Mouse (Mus musculus): ENCODE measurements around the gene Abca13.

Abca13 gene

GRCm38 (mm10) chr11:9609075-9609474, 417.3 kb downstream of the Abca13 start:
- in situ Hi-C loops (cut with MboI; ENCODE audit: low pct_unique_long_range_greater_than_20kb in 1 of 2, low sequenced_read_pairs in 2 of 2, unreplicated experiment in 1 of 2), result no loop called here

GRCm38 (mm10) chr11:9616133-9616532, 424.4 kb downstream of the Abca13 start:
- in situ Hi-C loops (cut with MboI; ENCODE audit: low pct_unique_long_range_greater_than_20kb in 1 of 2, low sequenced_read_pairs in 2 of 2, unreplicated experiment in 1 of 2), result no loop called here

GRCm38 (mm10) chr11:9616665-9617064, 424.9 kb downstream of the Abca13 start:
- in situ Hi-C loops (cut with MboI; ENCODE audit: low pct_unique_long_range_greater_than_20kb in 1 of 2, low sequenced_read_pairs in 2 of 2, unreplicated experiment in 1 of 2), result no loop called here

DNA sequence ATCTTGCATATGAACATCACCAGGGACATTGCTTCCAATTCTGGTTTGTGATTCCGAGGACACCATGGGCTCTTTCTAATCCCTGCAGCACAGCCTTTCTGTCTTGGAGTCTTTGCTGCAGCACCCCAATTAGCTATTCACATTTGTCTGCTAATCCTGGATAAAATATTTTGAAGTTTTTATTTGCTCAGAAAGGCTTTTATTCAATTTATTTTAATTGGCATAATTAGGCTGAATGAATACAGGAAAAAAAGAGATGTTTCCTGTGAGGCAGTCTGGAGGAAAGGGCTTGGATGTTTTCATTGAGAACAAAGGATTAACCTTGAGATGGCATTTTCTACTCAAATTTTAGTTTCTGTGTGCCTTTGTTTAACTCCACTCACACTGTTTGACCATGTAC, 428.2 kb downstream of the Abca13 start:
- in situ Hi-C loops (cut with MboI; ENCODE audit: low pct_unique_long_range_greater_than_20kb in 1 of 2, low sequenced_read_pairs in 2 of 2, unreplicated experiment in 1 of 2), result no loop called here

- in situ Hi-C loops (cut with MboI; ENCODE audit: low pct_unique_long_range_greater_than_20kb in 1 of 2, low sequenced_read_pairs in 2 of 2, unreplicated experiment in 1 of 2), result no loop called here
Measured at GRCm38 (mm10) chr11:9622888-9623287, 431.1 kb downstream of the Abca13 start.

DNA sequence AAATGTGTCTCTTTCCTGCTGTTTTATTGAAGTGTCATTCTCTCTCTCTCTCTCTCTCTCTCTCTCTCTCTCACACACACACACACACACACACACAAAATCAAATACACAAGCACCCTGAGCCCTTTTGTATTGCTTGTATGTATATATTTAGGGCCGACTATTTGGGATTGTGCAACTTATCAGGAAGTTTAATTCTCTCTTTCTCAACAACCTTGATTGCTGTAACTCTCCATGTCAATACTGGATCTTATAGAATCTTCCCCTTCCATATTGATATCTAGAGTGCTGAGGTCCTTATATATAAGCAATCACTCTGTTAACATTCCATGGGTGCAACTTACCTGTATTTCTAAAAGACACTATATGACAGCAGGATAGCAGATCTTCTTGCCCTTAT, 433.0 kb downstream of the Abca13 start:
- in situ Hi-C loops (cut with MboI; ENCODE audit: low pct_unique_long_range_greater_than_20kb in 1 of 2, low sequenced_read_pairs in 2 of 2, unreplicated experiment in 1 of 2), result no loop called here

DNA sequence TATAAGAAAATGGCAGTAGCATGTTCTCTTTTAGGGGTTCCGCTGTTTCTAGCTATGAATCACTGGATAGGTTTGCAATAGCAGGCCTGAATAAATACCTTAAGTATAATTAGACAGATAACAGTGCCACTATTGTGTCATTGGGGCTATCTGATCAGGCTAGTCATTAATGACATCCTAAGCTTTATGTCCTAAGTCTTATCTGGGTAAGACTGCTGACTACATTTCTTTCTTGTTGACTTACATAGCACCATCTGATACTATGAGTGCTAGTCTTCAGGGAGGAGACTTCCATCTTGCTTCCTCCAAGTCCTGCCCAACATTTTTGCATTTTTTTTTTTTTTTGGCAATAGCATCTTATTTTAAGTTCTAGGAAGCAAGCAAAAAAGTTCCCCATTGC, 434.1 kb downstream of the Abca13 start:
- in situ Hi-C loops (cut with MboI; ENCODE audit: low pct_unique_long_range_greater_than_20kb in 1 of 2, low sequenced_read_pairs in 2 of 2, unreplicated experiment in 1 of 2), result no loop called here

DNA sequence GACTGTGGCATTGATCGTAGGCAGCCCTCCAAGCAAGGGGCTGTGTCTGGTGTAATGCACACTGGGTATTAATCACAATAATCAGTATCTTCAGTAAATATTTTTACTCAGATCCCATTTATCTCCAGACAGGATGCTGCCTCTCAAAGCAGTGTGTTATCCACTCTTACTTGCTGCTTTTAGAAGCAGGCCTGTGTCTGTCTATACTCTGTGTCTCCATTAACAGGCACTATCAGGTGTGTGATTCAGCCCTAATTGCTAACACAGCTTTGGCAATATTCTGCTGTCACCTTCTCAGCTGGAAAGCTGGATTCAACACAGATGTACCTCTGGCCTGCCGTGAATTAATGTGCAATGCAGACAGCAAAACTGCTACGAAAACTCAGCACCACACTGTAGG, 455.5 kb downstream of the Abca13 start:
- in situ Hi-C loops (cut with MboI; ENCODE audit: low pct_unique_long_range_greater_than_20kb in 1 of 2, low sequenced_read_pairs in 2 of 2, unreplicated experiment in 1 of 2), result no loop called here

DNA sequence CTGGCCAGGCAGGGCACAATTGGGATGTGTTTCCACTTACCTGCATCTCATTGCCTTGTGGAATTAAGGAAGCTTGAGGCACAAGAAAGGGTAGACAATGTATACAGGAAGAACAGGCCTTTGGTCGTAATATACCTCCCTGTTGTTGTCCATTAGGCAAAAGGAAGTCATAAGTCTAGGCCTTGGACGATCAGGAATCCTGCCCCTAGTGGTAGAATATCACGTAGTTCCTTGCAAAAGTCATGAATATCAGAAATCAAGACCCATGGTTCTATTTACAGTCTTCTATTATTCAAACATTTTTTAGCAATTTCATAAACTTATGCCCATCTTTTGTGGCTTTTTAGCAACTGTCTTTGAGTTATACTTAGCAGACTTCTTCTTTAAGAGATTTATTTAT, 456.2 kb downstream of the Abca13 start:
- in situ Hi-C loops (cut with MboI; ENCODE audit: low pct_unique_long_range_greater_than_20kb in 1 of 2, low sequenced_read_pairs in 2 of 2, unreplicated experiment in 1 of 2), result no loop called here

- in situ Hi-C loops (cut with MboI; ENCODE audit: low pct_unique_long_range_greater_than_20kb in 1 of 2, low sequenced_read_pairs in 2 of 2, unreplicated experiment in 1 of 2), result no loop called here
Measured at GRCm38 (mm10) chr11:9666648-9667255, 475.0 kb downstream of the Abca13 start.

DNA sequence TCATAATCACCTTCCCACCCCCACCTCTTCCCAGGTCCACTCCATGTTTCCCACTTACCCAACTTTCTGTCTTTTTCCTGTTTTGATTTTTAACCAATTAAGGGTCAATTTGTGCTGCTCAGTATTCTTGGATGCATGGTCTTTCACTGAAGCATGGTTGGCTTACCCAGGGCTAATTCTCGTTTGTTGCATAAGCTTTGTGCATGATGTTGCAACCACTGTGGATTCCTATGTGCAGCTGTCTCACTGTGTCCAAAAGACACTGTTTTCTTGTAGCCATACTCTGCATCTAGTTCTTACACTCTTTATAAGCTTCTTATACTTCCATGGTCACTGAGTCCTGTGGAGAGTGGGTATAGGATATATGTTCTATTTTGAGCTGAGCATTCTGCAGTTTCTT, 477.7 kb downstream of the Abca13 start:
- in situ Hi-C loops (cut with MboI; ENCODE audit: low pct_unique_long_range_greater_than_20kb in 1 of 2, low sequenced_read_pairs in 2 of 2, unreplicated experiment in 1 of 2), result no loop called here

DNA sequence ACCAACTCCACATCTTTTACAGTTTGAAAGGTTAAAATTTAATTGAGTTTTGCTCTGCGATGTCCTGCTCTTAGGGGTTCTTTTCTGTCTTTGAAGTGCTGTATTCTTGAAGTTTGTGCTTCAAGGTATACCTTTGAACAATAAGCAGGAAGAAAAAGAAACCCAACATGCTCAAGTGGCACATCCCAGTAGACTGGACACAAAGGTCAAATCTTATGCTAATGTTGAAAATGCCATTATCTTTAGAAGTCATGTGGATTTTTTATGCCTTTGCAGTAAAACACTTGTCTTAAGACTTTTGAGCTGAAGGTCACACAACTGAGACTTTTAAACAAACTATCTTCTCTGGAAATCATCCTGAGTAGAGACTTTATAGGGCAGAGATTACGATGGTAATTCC, 493.2 kb downstream of the Abca13 start:
- in situ Hi-C loops (cut with MboI; ENCODE audit: low pct_unique_long_range_greater_than_20kb in 1 of 2, low sequenced_read_pairs in 2 of 2, unreplicated experiment in 1 of 2), result no loop called here

GRCm38 (mm10) chr11:9705190-9705589, 513.4 kb downstream of the Abca13 start:
- in situ Hi-C loops (cut with MboI; ENCODE audit: low pct_unique_long_range_greater_than_20kb in 1 of 2, low sequenced_read_pairs in 2 of 2, unreplicated experiment in 1 of 2), result no loop called here

DNA sequence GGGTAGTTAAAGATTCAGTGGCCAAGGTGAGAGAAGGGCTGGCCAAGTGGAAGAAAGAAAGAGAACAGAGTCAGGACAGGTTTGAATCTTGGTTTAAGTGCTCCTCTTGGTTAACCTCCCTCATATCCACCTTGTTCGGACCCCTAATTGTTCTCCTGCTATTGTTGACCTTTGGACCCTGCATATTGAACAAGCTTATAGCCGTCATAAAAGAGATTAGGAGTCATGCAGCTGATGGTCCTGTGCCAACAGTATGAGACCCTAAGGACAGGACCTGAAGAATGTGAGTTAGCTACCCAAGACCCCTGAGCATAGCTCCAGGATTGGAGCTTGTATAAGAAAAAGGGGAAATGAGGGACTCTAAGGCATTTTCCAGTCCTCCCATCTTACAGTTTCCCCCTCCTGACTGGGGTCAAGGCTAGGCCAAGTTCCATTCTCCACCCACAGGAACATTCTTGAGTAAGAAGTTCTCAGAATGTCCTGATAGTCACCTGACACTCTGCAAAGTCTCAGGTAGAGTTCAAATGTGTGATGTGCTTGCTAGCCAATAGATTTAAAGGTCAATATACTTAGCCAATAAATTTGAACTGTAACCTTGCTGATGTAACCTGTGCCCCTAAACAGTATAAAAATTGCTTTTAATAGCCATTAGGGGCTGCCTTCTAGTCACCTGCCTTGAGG, 536.2 kb downstream of the Abca13 start:
- in situ Hi-C loops (cut with MboI; ENCODE audit: low pct_unique_long_range_greater_than_20kb in 1 of 2, low sequenced_read_pairs in 2 of 2, unreplicated experiment in 1 of 2), result no loop called here

- in situ Hi-C loops (cut with MboI; ENCODE audit: low pct_unique_long_range_greater_than_20kb in 1 of 2, low sequenced_read_pairs in 2 of 2, unreplicated experiment in 1 of 2), result no loop called here
Measured at GRCm38 (mm10) chr11:9731300-9731699, 539.6 kb downstream of the Abca13 start.

Measured in mouse embryonic stem cell (cell line).